Mouse (Mus musculus): ENCODE data around the gene Apobec2.
"Not testable (repeated sequence)": the region's sequence is repeated elsewhere in the genome, so short reads cannot be mapped to it uniquely, and the experiment has no call there.

Gene Apobec2

GRCm38 (mm10) chr17:48432158-48432980 is at the start of gene Apobec2:
Gene Apobec2 (minus strand): TSS chr17:48432930.
- peak; percentile 18 for DNase-seq (ENCODE audit: low spot score)

DNA sequence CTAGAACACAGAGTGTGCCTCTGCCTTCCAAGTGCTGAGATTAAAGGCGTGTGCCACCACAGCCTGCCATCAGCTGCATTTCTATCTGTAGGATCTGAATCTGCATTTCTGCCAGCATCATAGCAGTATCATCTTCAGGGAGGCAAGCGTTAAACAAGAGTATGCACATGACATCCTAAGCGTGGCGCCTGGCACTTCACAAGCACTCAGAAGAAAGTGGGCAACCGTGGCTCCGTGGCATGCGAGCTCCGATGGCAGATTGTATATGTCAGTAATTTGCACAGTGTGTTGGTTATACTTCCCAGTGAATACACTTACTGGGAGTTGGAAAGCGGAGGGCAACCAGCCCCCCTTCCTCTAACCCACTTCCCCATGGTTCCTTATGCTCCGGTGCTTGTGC is 47.2 kb upstream of the Apobec2 start:
- no peak for DNase-seq (ENCODE audit: low spot score)

DNA sequence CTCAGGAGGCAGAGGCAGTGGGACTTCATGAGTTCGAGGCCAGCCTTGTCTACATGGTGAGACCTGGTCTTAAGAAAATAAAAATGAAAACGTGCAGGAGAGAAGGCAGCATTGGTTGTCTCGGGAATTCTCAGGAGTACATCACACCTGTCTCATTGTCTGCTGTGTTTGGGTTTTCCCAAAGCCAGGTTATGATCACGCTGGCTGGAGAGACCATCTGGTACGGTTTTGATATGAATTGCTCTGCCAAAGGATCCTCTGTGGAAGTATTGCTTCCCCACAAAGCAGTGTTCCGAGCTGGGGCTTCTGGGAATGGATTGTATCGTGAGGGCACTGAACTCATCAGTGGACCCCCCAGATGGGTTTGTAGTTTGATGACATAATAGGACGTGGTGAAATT is 42.7 kb upstream of the Apobec2 start:
- DNase-seq (ENCODE audit: low spot score): no peak

GRCm38 (mm10) chr17:48474282-48474681 is 41.6 kb upstream of the Apobec2 start:
- not testable (repeated sequence) for DNase-seq (ENCODE audit: low spot score)

DNA sequence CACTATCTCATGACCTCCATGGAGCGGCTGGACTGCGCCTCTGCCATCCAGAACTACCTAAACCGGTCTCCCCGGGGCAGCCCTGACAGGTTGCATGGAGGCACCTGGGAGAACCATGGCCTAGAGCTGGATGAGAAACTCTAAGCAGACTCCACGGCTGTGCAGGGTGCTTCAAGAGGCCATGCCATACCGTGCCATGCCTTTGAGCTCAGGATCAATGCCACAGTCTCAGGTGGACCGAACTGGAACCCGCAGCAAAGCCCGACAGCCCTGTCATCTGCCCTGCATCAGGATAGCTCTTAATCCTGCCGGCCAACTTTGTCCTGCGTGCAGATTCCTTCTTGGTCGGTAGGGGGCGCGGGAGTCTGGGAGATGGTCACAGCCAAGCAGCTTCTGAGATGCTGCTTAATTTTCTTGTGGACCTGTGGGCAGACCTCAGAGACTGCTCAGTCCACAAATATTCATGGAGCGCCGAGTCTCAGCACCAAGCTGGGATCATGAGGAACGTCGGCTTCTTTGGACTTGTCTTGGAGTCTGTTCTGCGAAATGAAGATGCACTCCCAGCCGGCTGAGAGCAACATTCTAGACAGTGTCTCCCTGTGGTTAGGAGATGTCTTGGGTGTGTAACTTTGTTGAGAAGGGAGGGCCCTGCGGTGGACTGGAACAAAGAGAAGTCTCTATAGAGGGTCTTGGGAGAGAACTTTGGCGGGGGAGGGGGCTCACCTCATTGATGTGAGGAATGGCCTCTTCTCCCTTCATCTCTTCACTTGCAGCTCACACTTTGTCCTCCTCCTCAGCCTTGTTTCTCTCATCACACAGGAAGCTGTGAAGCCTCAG is 34.9 kb upstream of the Apobec2 start:
- peak; percentile 92 for DNase-seq (ENCODE audit: low spot score)

GRCm38 (mm10) chr17:48466769-48467394 is 34.2 kb upstream of the Apobec2 start:
- no peak for DNase-seq (ENCODE audit: low spot score)

GRCm38 (mm10) chr17:48463391-48463790 is 30.7 kb upstream of the Apobec2 start:
- no peak for DNase-seq (ENCODE audit: low spot score)

DNA sequence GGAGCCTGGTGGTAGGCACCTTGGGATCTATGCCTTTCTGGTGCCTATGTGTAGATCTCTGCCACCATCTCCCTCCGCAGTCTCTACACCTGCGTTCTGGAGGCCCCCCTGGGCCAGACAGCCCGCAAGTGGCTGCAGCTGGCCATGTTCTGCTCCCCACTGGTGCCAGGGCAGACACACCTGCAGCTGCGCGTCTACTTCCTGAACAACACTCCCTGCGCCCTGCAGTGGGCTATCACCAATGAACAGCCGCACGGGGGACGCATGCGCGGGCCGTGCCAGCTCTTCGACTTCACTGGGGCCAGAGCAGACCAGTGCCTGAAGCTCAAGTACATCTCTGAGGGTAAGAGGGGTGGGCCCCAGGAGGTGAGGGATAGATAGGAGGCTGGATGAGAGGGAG is 29.4 kb upstream of the Apobec2 start:
- no peak for DNase-seq (ENCODE audit: low spot score)

DNA sequence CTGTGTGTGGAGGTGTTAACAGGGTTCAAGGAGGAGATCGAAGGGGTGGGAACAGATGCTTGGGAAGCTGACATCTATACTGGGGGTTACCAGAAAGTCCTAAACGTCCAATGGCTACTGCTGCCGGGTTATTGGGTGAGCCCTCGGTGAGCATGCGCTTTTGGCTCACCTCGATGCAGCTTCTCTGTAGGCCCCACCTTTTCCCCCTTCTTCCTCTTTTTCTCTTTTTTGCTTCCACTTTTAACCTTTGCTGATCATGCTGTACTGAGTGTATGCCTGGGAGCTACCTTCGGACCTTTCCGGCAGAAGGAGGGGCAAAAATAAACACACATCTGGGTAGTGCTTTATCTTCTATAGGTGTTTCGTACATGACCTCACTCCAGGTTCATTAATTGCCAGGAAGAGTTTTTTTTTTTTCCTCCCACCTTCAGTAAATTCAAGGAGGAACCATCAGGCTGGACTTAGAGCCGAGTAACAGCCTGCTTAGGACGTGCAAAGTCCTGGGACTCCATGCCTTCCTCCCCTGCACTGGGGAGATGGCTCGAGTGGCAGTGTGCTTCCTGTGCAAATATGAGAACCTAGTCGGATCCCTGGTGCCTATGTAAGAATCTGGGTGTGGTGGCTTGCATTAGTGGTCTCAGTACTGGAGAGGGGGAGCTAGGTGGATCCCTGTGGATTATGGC is 25.4 kb upstream of the Apobec2 start:
- DNase-seq (ENCODE audit: low spot score): no peak

DNA sequence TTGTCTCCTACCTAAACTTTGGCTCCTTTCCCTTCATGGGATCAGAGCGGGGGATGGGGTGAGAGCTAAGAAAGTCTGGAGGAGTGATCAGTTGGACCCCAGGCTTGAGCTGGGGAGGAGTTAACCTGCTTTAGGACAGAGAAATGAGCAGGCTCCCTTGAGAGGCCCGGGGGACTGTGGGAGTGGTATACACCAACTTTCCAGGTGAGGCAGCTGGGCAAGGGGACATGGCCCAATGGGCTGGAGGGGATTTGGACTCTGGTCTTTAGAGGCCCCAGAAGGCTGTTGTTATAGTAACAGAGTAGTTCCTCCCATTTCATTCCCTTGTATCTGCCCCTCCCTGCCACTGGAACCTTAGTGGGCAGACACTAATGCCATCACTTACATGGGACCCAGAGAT is 23.2 kb upstream of the Apobec2 start:
- DNase-seq (ENCODE audit: low spot score): no peak

GRCm38 (mm10) chr17:48454688-48455087 is 22.0 kb upstream of the Apobec2 start, which contains the start of gene Unc5cl:
Gene Unc5cl (plus strand): TSS chr17:48454901.
- DNase-seq (ENCODE audit: low spot score): no peak

DNA sequence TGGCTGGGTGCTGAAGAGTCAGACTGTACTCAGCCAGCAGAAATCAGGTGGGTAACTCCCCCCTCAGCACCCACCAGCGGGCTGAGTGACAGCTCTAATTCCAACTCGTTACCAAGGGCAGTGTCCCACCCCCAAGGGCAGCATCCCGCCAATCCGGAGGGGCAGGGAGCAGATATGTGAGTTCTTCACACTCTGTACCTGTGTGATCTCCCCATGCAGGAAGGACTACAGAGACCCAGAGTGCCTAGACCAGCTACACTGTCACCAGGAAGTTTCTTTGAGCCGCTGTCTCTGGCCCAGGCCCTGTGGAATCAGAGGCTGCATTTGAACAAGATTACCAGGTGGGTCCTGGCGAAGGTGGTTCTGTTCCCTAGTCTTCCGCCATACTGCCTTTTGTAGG is 21.5 kb upstream of the Apobec2 start:
- no peak for DNase-seq (ENCODE audit: low spot score)

GRCm38 (mm10) chr17:48453489-48453888 is 20.8 kb upstream of the Apobec2 start:
- DNase-seq (ENCODE audit: low spot score): no peak

GRCm38 (mm10) chr17:48451753-48452444 is 19.2 kb upstream of the Apobec2 start:
- no peak for DNase-seq (ENCODE audit: low spot score)

DNA sequence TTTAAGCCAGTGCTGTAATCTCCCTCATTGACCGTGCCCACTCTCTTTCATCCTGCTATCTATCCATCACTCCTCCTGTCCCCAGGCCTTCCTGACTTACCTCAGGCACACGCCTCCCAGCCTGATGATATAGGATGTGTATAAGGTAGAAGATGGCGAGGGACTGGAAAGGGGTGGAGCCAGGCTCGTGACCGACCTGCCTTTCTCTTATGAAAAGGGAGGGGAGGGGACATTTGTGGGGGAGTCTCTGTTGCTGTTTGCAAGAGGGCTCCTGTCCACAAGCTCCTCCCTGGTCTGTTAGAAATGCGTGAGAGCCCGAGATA is 18.6 kb upstream of the Apobec2 start, which contains the start of gene Tspo2:
Gene Tspo2 (minus strand): TSS at position 170 of the 323 bp plus-strand sequence.
- DNase-seq (ENCODE audit: low spot score): no peak

- DNase-seq (ENCODE audit: low spot score): no peak
These were observed 18.1 kb upstream of the Apobec2 start for GRCm38 (mm10) chr17:48450666-48451352.

DNA sequence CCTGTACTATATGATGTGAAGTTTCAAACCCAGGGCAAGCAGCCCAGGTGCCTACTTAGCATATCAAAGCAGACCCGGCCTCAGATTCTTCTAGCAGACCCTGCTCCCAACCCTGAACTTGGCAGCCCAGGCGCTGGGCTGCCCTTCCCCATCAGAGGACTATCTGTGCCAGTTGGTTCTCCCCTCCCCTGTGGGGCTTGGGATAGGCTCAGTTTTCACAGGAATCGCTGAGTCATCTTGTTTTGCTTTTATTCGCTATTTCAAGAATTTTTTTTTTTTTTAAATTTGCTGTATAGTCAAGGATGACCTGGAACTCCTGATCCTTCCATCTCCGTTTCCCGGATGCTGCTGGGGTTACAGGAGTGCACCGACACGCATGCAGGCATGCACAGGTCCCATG is 14.9 kb upstream of the Apobec2 start:
- no peak for DNase-seq (ENCODE audit: low spot score)

GRCm38 (mm10) chr17:48443542-48444145 is 10.9 kb upstream of the Apobec2 start:
- DNase-seq (ENCODE audit: low spot score): no peak

GRCm38 (mm10) chr17:48442745-48443457 is 10.2 kb upstream of the Apobec2 start:
- DNase-seq (ENCODE audit: low spot score): peak; percentile 30

GRCm38 (mm10) chr17:48437421-48437911 is 4.7 kb upstream of the Apobec2 start:
- peak; percentile 69 for DNase-seq (ENCODE audit: low spot score)
